26 mouse cellular contexts compared by ENCODE assay signal in the genomic region with DNA sequence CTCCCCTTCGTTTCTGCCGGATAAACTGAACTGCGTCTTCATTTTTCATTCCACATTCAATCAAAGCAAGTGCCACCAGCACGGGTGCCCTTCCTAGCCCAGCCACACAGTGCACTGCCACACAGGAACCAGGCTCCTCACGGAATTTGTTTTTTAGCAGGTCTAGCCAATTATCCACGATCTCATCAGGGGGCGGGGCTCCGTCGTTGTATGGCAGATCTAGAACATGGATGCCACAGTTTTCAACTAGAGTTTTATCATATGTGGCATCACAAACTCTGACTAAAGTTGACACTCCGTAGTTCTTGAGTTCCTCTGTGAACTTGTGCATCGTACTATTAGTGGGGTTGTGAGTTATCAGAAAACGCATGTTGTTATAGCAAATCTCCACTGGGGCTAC.
"Had no signal": no experiment of that assay in that cellular context is flagged by ENCODE, and none has a peak within 500 bp of the region (broad histone marks: within the 10 kb centered on the region; RNA-seq: fewer than 3 reads in every experiment).

No protein-coding gene starts in this region.

- H3K4me2 ChIP-seq: embryonic facial prominence, embryonic 12.5 days; embryonic facial prominence, embryonic 13.5 days; embryonic facial prominence, embryonic 15.5 days; forebrain, embryonic 12.5 days; forebrain, embryonic 13.5 days; forebrain, embryonic 15.5 days had no signal

- H3K27me3 ChIP-seq: embryonic facial prominence, embryonic 12.5 days; embryonic facial prominence, embryonic 13.5 days; embryonic facial prominence, embryonic 15.5 days; forebrain, embryonic 12.5 days; forebrain, embryonic 13.5 days; forebrain, embryonic 15.5 days had no signal

- H3K4me1 ChIP-seq: embryonic facial prominence, embryonic 10.5 days; embryonic facial prominence, embryonic 12.5 days; embryonic facial prominence, embryonic 13.5 days; embryonic facial prominence, embryonic 15.5 days; forebrain, embryonic 10.5 days; forebrain, embryonic 12.5 days; forebrain, embryonic 13.5 days; forebrain, embryonic 15.5 days had no signal

- H3K27ac ChIP-seq: embryonic facial prominence, embryonic 10.5 days; embryonic facial prominence, embryonic 12.5 days; embryonic facial prominence, embryonic 13.5 days; embryonic facial prominence, embryonic 15.5 days; forebrain, embryonic 10.5 days; forebrain, embryonic 12.5 days; forebrain, embryonic 13.5 days; forebrain, embryonic 15.5 days; gastrocnemius, adult 2 months; heart, adult 2 months had no signal

- H3K9ac ChIP-seq: embryonic facial prominence, embryonic 12.5 days; embryonic facial prominence, embryonic 13.5 days; embryonic facial prominence, embryonic 15.5 days; forebrain, embryonic 12.5 days; forebrain, embryonic 13.5 days; forebrain, embryonic 15.5 days; forebrain, postnatal 0 days had no signal

- H3K4me3 ChIP-seq: embryonic facial prominence, embryonic 10.5 days; embryonic facial prominence, embryonic 12.5 days; embryonic facial prominence, embryonic 13.5 days; embryonic facial prominence, embryonic 15.5 days; erythroblast, embryonic 14.5 days; forebrain, embryonic 10.5 days; forebrain, embryonic 12.5 days; forebrain, embryonic 13.5 days; forebrain, embryonic 15.5 days; gastrocnemius, adult 2 months; heart, adult 2 months had no signal

- H3K36me3 ChIP-seq: embryonic facial prominence, embryonic 10.5 days; embryonic facial prominence, embryonic 12.5 days; embryonic facial prominence, embryonic 13.5 days; embryonic facial prominence, embryonic 15.5 days; forebrain, embryonic 10.5 days; forebrain, embryonic 12.5 days; forebrain, embryonic 15.5 days had no signal

- ATAC-seq: forebrain, embryonic 13.5 days; forebrain, embryonic 14.5 days; forebrain, embryonic 15.5 days; forebrain, embryonic 16.5 days; forebrain, postnatal 0 days had no signal

- H3K9me3 ChIP-seq: embryonic facial prominence, embryonic 10.5 days; embryonic facial prominence, embryonic 12.5 days; embryonic facial prominence, embryonic 13.5 days; embryonic facial prominence, embryonic 15.5 days; forebrain, embryonic 10.5 days; forebrain, embryonic 12.5 days; forebrain, embryonic 13.5 days; forebrain, embryonic 15.5 days had no signal

- DNase-seq: cerebellum, adult 8-10 months; cerebellum, adult 9-10 months; cerebellum, adult 9-11 months; cerebellum, postnatal 14 days; cerebellum, postnatal 25 days; cerebellum, postnatal 36 days; embryo, embryonic 11 days; forebrain, postnatal 0 days; gastrocnemius, adult 2 months; gastrocnemius, postnatal 10 days; gastrocnemius, postnatal 14 days; gastrocnemius, postnatal 25 days; gastrocnemius, postnatal 36 days; heart, adult 18-20 months; heart, adult 2 months had no signal
